Mouse (Mus musculus) cerebellum, adult 2 months (tissue): ENCODE results near the gene Tubg2. TPM values are rescaled to one million over a fixed set of nuclear protein-coding genes. Genes with fewer than 3 reads are reported as not detected.

Source experiments
- DNase-seq, 2 experiments: peaks; one replicate each; pipeline ENCODE4 v3.0.0; 2021
- H3K27ac ChIP-seq: fragments of 200-500 bp; 2 replicates; pipeline ENCODE4 v1.5.1; 2012; ENCODE audit warnings: low read length, control low read depth, inconsistent platforms; ENCODE audit not compliant: insufficient read depth
- H3K27me3 ChIP-seq: fragments of 200-500 bp; 2 replicates; pipeline ENCODE4 v1.6.1; 2012; ENCODE audit warnings: inconsistent platforms, mild to moderate bottlenecking, low read length, moderate library complexity; ENCODE audit not compliant: control insufficient read depth, insufficient read depth
- H3K4me1 ChIP-seq: fragments of 200-500 bp; 2 replicates; pipeline ENCODE4 v1.6.1; 2011; ENCODE audit warnings: low read length; ENCODE audit not compliant: control insufficient read depth, insufficient read depth
- H3K4me3 ChIP-seq: fragments of 200-500 bp; replicated peaks from 2 replicates; pipeline ENCODE3; 2011; ENCODE audit warnings: mild to moderate bottlenecking, low read depth, low read length, control low read depth; ENCODE audit not compliant: insufficient read depth
- CTCF ChIP-seq: fragments of 200-500 bp; IDR thresholded peaks from 2 replicates; pipeline ENCODE4 v1.5.1; 2011; ENCODE audit warnings: low read depth, mild to moderate bottlenecking, control low read depth, low read length, moderate library complexity, borderline replicate concordance; ENCODE audit not compliant: insufficient read depth
- POLR2A ChIP-seq: fragments of 200-500 bp; IDR thresholded peaks from 2 replicates; pipeline ENCODE4 v1.6.1; 2011; ENCODE audit warnings: low read length, control low read depth, borderline replicate concordance; ENCODE audit not compliant: insufficient read depth
- WGBS: fragments of 180-500 bp; shearing (Covaris S2); methylation state at CpG from one replicate; pipeline ENCODE4 v1.1.7; 2018; 5-methylcytosine and 5-hydroxymethylcytosine counted together
- polyA plus RNA-seq: library from polyadenylated mRNA; depleted of rRNA; stranded (reverse); fragments of >200 nt; gene quantifications from 2 replicates; pipeline ENCODE4 v1.2.3, GENCODE M21; 2012

Tubg2 gene
- polyA plus RNA-seq, 1 experiment: 47.8 TPM

DNA sequence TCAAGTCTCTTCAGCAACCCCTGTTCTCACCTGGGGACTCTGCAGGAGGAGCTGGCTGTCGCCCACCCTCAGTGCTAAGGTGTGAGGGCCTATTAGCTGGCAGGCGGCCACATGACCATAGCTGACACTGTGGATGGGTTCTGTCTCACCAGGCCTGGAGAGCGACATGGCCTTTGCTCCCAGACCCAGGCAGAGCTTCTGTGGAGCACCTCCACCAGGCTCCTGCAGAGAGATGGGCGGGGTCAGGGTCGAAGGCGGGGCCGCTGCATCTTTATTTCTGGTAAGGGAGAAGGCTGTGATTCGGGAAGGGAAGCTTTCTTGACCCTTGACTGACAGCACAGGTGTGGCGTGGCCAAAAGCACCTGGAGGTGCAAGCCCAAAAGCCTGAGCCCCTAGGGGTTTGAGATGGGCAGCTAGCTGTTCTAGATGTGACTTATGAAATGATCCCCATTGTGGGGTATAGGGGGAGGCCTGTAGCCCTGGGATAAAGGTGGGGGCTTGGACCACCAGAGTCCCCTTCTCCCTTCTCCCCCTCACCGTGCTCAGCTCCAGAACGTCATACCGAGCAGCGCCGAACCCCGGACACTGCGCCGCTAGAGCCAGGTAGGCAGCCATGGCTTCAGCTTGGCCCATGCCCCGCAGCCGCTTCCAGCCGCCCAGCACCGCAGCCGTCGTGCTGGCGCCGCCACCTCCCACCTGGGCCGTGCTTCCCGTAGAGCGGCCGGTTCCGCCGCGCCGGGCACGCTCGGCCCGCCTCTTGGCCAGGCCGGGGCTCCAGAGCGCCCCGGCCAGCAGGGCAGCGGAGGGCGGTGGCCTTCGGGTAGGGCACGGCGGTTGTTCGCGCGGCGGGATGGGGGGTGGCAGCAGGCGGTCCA is 8.0 kb downstream of the Tubg2 start:
- Histone ChIP-seq H3K4me1 (peaks cover 30% of the 10 kb centered on the region), H3K27me3 (no peaks in the 10 kb centered on the region), H3K27ac (peak overlapping the region; percentile 8; the same call in 1 of the 2 replicates), H3K4me3 (no peak overlapping the region)
- WGBS: 29% methylated on average over 49 of the region's 49 CpGs
- DNase-seq: peak; percentile 37 to 51
- TF ChIP-seq POLR2A (no peak), CTCF (no peak)

DNA sequence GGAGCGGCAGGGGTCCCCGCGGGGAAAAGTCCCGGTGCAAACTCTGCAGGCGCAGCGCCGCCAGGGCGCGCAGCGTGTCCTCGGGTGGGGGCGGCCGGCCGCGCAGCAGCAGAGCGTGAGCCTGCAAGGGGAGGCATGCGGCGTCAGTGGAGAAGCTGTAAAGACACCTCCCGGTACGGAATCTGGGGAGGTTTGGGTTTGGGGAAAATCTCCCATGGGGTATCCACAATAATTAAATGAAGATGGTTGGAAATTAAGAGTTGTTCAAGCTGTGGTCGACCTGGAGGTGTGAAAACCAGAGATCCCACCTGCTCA is 8.6 kb downstream of the Tubg2 start:
- H3K4me3 ChIP-seq: no peak overlapping the region
- TF ChIP-seq CTCF (no peak), POLR2A (no peak)
- H3K27me3 ChIP-seq: no peaks in the 10 kb centered on the region
- peaks cover 30% of the 10 kb centered on the region for H3K4me1 ChIP-seq
- H3K27ac ChIP-seq: peak overlapping the region; percentile 8; the same call in 1 of the 2 replicates
- peak; percentile 23 to 45 for DNase-seq
- 35% methylated on average over 21 of the region's 21 CpGs for WGBS

DNA sequence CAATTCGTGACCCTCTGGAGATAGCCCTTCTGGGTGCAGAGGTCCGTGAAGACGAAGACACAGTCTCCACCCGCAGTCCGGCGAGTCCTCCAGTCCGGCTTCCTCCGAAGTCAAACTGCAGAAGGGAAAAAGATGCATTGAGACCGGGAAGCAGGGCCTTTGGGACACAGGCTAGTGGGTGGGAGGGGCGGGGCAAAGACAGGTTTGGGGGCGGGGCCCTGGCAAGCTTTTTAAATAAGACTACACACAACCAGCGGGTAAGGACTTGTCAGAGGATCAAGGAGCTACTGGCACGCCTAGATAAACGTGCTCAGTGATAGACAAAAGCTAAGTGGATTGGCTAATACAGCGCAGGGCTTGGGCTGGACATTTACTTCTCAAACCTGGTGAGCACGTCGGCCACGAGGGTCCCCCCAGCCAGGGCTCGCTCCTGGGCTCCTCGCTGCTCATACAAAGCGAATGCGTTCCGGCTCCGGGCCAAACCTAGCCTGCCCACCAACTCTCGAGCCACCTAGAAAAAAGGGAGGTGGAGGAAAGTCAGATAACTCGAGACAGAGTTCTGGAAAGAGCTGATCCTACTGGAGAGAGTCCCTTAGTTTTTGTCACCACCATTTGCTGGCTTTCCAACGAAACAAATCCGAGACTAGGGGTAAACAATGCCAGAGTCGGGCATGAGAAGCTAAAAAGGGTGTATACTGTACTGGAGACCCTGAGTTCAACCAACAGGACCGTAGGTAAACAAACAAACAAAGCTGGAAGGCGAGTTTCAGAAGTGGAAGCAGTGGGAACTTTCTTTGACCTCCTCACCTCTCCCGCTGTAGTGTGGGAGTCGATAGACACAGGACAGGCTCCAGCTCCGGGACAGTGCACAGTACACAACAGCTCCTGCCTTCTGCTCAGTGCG is 9.2 kb downstream of the Tubg2 start:
- no peak overlapping the region for H3K4me3 ChIP-seq
- peak; percentile 19 to 22 for DNase-seq
- H3K4me1 ChIP-seq: peaks cover 30% of the 10 kb centered on the region
- H3K27ac ChIP-seq: no peak overlapping the region
- 60% methylated on average over 35 of the region's 35 CpGs for WGBS
- TF ChIP-seq POLR2A: no peak
- no peak for TF ChIP-seq CTCF
- H3K27me3 ChIP-seq: no peaks in the 10 kb centered on the region

DNA sequence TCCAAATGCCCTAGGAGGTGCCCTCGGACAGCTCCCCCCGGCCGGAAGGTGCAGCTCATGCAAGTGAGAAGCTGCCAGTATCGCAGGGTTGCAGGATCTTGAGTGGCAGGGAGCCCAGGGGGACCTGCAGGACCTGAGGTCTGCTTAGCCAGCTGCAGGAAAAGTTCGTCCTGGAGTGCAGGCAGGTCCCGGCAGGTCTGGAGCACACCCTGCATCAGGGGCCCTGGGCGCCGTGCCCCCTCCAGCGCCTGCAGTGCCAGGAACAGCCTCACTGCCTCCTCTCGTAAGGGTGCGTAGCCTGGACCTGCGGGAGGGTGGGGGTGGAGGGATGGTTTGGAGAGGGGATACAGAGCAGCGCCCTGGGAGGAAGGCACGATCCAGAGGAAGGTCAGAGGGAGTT is 10.7 kb downstream of the Tubg2 start:
- DNase-seq: peak; percentile 24 to 41
- 51% methylated on average over 14 of the region's 14 CpGs for WGBS

DNA sequence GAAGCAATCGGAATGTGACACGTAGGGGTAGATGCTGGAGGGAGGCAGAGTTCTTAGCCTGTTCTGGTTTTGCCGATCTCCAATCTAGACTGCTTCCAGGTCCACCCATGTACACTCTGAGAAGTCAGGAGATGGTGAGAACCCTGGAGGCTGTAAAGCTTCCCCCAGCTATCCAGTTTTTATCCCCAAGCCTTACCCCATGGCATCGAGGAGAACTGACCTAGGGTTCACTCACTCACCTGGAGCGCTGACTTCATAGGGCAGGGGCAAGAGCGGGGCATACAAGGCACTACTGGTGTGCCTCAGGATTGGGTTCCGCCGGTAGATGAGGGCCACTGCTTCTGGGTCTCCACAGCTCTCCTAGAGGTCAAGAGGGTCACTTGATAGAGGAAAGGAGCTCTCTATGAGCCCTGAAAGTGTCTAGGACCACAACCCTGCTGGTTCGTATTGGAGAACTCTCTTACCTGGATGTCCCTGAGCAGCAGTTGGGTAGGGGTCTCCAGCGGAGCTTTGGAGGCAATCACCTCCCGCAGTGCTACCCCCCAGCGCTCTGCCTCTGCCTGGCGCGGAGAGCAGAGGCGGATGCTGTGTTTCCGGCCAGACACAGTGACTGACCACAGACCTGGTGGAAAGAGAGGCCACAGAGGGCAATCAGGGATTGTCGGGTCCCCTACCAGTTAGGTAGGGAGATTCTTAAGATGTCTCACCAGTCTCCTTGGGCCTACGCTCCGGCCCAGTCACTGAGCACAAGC is 11.7 kb downstream of the Tubg2 start:
- WGBS: 73% methylated on average over 19 of the region's 19 CpGs
- Histone ChIP-seq H3K4me3 (peak overlapping the region; percentile 0), H3K27ac (no peak overlapping the region), H3K27me3 (no peaks in the 10 kb centered on the region), H3K4me1 (peaks cover 22% of the 10 kb centered on the region)
- TF ChIP-seq CTCF (no peak), POLR2A (no peak)
- DNase-seq: no peak

More for the DNA sequence above, 10.7 kb downstream of the Tubg2 start:
- Histone ChIP-seq H3K4me1 (peaks cover 29% of the 10 kb centered on the region), H3K27ac (no peak overlapping the region), H3K4me3 (no peak overlapping the region), H3K27me3 (no peaks in the 10 kb centered on the region)
- no peak for TF ChIP-seq CTCF

DNA sequence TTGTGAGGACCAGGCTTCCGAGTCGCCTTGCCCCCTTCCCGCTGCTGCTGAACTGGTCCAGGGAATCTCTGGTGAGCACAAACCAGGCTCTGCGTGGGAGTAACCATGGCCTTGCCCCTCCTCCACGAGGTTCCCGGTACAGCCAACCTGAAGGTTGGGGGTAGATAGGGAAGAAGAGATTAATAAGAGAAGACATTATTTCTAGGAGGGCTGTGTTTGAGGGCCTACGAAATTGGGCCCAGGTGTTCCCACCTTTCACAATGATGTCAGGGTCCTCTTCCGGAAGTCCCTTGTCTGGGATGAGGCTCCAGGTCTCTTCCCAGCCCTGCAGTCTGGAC is 12.2 kb downstream of the Tubg2 start:
- peak in 1 of 2 experiments; percentile 29 for DNase-seq
- Histone ChIP-seq H3K4me3 (peak overlapping the region; percentile 0), H3K4me1 (peaks cover 21% of the 10 kb centered on the region), H3K27ac (no peak overlapping the region), H3K27me3 (no peaks in the 10 kb centered on the region)
- WGBS: 60% methylated on average over 8 of the region's 8 CpGs
- TF ChIP-seq POLR2A (no peak), CTCF (no peak)

DNA sequence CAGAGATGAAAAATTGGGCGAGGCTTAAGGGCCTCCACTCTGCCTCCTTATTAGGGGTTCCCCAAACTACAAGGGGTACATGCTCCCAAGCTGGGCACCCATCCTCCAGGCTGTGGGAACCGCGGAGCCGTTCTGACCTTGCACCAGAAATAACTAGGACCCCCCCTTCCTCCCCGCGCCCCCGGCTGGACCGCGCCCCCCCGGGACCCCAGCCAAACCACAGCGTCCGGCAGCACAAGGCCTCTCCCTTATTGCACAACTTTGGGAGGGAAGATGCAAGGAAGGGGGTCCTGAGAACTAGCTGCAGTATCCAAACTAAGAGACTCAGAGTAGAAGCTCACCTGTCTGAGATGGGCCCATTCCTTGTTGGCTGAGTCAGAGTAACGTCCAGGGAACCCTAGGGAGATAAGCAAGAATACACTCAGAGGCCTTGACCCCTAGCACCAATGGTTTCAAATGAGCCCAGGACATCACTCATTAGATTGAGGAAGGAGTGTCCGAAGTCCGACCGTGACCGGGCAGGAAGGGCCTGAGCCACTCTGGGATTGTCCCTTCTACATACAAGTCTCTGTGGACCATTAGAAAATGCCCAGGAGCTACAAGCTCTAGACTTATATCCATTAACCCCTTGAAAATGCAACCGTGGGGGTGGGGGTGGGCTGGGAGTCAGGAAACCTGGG is 12.7 kb downstream of the Tubg2 start:
- H3K27me3 ChIP-seq: no peaks in the 10 kb centered on the region
- H3K4me3 ChIP-seq: peak overlapping the region; percentile 46
- WGBS: 41% methylated on average over 18 of the region's 18 CpGs
- peak in 1 of 2 experiments; percentile 26 for DNase-seq
- peaks cover 21% of the 10 kb centered on the region for H3K4me1 ChIP-seq
- H3K27ac ChIP-seq: no peak overlapping the region
- no peak for TF ChIP-seq POLR2A
- no peak for TF ChIP-seq CTCF
